Mouse (Mus musculus) limb, embryonic 10.5 days (tissue): Measurements from ENCODE around the gene Lrguk. TPM values are rescaled to one million over a fixed set of nuclear protein-coding genes. Genes with fewer than 3 reads are reported as not detected.

ENCODE experiments used
- DNase-seq: peaks from one replicate; pipeline ENCODE4 v3.0.0-alpha.2; 2017; ENCODE audit warnings: low spot score
- H3K27ac ChIP-seq: fragments of 300-500 bp; sonication (generic); 2 replicates; pipeline ENCODE4 v1.5.1; 2016; ENCODE audit warnings: mild to moderate bottlenecking
- H3K27me3 ChIP-seq: fragments of 300-500 bp; sonication (generic); 2 replicates; pipeline ENCODE4 v1.6.1; 2016; ENCODE audit warnings: low read depth, mild to moderate bottlenecking; ENCODE audit not compliant: poor library complexity, severe bottlenecking
- H3K36me3 ChIP-seq: fragments of 300-500 bp; sonication (generic); 2 replicates; pipeline ENCODE4 v1.6.1; 2016; ENCODE audit warnings: mild to moderate bottlenecking, moderate library complexity
- H3K4me1 ChIP-seq: fragments of 300-500 bp; sonication (generic); 2 replicates; pipeline ENCODE4 v1.6.1; 2016
- H3K4me3 ChIP-seq: fragments of 300-500 bp; sonication (generic); 2 replicates; pipeline ENCODE4 v1.5.1; 2016; ENCODE audit warnings: mild to moderate bottlenecking, moderate library complexity
- H3K9me3 ChIP-seq: fragments of 300-500 bp; sonication (generic); replicated peaks from 2 replicates; pipeline ENCODE4 v1.6.1; 2016; ENCODE audit warnings: mild to moderate bottlenecking
- WGBS: fragments of 180-500 bp; shearing (Covaris S2); methylation state at CpG from one replicate; pipeline ENCODE4 v1.1.7; 2016; 5-methylcytosine and 5-hydroxymethylcytosine counted together
- polyA plus RNA-seq: library from polyadenylated mRNA; unstranded; fragments of >200 nt; fragmentation: Nextera tagmentation; extraction: Ambion mirVana; gene quantifications from 2 replicates; pipeline ENCODE4 v1.2.1, GENCODE M21; 2016

The Lrguk gene
- polyA plus RNA-seq, 1 experiment from 2014 or later = 0.81 TPM

DNA sequence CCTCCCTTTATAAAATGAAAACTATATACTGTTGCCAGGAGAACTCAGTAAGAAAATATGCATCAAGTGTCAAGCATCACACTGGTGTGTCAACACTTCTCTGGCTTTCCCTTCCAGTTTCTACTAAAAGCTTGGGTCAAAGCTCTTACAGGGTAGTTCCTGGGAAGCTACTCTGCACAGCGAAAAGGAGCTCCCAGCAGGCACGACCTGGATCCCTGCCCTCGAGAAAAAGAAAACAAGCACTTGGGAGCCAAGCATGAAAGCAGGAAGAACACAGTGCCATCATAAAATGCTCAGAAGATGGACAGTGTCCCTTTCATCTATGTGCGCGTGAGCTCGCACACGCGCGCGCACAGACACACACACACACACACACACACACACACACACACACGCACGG lies 144.0 kb downstream of the Lrguk start:
- H3K36me3 ChIP-seq = peaks cover 22% of the 10 kb centered on the region
- 88% methylated on average over 12 of the region's 12 CpGs for whole genome bisulfite sequencing
- H3K27ac ChIP-seq = no peak overlapping the region
- H3K9me3 ChIP-seq = no peaks in the 10 kb centered on the region
- H3K4me3 ChIP-seq = no peak overlapping the region
- no peak for DNase-seq
- no peaks in the 10 kb centered on the region for H3K27me3 ChIP-seq
- H3K4me1 ChIP-seq = peaks cover 9% of the 10 kb centered on the region

DNA sequence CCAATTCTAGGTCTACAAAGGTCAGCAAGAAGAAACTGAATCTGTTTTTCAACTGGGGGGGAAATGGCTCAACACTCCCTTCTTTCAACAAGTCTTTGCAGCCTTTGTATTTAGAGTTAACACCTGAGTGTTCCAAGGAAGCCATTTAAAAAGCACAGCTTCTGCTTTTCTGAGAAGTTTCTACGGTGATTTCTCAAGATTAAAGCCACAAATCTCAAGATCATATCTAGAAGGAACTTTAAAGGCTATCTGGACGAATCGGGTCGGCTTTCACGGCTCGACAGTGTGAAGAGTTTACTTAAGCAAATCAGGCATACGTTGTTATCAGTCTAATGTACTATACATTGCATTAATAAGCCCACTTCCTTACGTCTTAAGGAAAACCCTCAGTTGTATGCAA lies 145.5 kb downstream of the Lrguk start:
- peaks cover 9% of the 10 kb centered on the region for H3K4me1 ChIP-seq
- DNase-seq = no peak
- H3K4me3 ChIP-seq = no peak overlapping the region
- H3K27me3 ChIP-seq = no peaks in the 10 kb centered on the region
- no peaks in the 10 kb centered on the region for H3K9me3 ChIP-seq
- no peak overlapping the region for H3K27ac ChIP-seq
- peaks cover 8% of the 10 kb centered on the region for H3K36me3 ChIP-seq
- 90% methylated on average over 8 of the region's 8 CpGs for WGBS

DNA sequence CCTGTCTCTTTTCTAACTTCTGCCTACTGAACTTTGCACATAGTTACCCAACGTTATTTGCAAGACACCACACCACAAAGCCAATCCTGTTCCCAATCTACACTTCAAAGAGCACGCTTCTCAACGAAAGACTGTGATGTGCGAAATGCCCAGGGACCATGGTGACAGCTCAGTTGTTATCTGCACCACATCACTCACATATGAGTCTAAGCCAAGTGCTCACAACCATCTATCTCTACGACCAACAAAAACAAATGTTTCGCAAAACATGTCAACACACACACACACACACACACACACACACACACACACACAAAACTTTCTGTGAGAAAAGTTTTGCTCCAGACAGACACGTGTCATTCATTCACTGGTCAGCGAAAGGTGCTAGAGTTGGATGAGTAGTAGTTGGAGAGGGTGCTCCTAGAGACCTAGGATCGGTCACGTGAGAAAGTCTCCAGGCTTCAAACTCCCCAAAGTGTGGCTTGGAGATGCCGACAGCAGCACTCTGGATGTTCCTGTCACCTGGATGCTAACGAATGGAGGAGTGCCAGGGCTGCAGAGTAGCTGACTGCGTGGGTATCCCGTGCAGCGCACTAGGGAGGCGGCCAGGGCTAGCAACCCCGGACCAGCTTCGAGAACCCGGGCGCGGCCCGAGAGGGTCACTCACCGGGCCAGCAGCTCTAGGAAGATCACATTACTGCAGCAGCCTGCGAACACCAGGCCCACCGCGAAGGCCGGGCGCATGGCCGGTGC lies 147.0 kb downstream of the Lrguk start:
- Histone ChIP-seq H3K27me3 (no peaks in the 10 kb centered on the region), H3K4me3 (peak overlapping the region; percentile 91), H3K9me3 (no peaks in the 10 kb centered on the region), H3K4me1 (peaks cover 9% of the 10 kb centered on the region), H3K36me3 (peaks cover 4% of the 10 kb centered on the region; the same call in 1 of the 2 replicates), H3K27ac (peak overlapping the region; percentile 90)
- 2% methylated on average over 29 of the region's 29 CpGs for WGBS
- DNase-seq = no peak

DNA sequence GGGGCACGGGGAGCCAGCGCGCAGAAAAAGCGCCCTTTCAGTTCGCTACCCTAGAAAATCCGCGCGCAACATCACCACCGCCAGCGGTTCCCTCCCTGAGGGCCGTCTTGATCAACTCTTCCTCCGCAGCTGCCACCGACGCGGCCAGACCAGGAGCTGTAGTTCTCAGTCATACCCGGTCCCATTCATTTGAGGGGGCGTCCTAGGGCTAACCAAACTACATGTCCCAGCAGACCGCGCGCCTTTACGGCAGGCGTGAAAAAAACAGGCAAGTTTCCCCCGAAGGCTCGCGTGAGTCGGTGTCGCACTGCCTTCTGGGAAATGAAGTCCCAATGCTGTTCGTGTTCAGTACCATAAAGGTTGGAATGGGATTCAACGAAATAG lies 147.6 kb downstream of the Lrguk start, which contains the start of gene Slc35b4:
TSS of gene Slc35b4 (minus strand) at position 248 of the 384 bp plus-strand sequence.
- Histone ChIP-seq H3K27me3 (no peaks in the 10 kb centered on the region), H3K4me3 (peak within 1 kb of the TSS; percentile 91), H3K4me1 (peaks cover 9% of the 10 kb centered on the region), H3K9me3 (no peaks in the 10 kb centered on the region), H3K27ac (peak within 1 kb of the TSS; percentile 90), H3K36me3 (peaks cover 4% of the 10 kb centered on the region; the same call in 1 of the 2 replicates)
- under 1% methylated on average over 29 of the region's 29 CpGs for WGBS
- DNase-seq = peak; percentile 92

DNA sequence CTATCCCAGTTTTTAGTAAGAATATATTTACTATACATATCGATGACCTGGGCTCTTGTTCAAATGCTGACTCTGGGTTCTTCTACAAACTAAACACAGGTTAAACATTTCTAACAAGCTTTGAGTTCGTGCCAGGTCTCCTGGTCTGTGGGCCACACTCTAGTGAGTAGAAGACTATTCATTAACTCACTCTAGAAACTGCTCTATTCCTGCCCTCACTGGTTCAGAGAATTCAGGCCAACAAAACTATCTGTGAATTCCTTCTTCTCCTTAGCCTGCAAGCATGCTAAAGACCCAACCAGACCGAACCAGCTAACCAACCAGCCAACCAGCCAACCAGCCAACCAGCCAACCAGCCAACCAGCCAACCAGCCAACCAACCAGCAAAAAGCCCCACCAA lies 149.8 kb downstream of the Lrguk start:
- no peak overlapping the region for H3K4me3 ChIP-seq
- H3K27ac ChIP-seq = no peak overlapping the region
- H3K36me3 ChIP-seq = no peaks in the 10 kb centered on the region
- H3K27me3 ChIP-seq = no peaks in the 10 kb centered on the region
- 89% methylated on average over 3 of the region's 3 CpGs for WGBS
- DNase-seq = no peak
- no peaks in the 10 kb centered on the region for H3K9me3 ChIP-seq
- H3K4me1 ChIP-seq = peaks cover 9% of the 10 kb centered on the region

DNA sequence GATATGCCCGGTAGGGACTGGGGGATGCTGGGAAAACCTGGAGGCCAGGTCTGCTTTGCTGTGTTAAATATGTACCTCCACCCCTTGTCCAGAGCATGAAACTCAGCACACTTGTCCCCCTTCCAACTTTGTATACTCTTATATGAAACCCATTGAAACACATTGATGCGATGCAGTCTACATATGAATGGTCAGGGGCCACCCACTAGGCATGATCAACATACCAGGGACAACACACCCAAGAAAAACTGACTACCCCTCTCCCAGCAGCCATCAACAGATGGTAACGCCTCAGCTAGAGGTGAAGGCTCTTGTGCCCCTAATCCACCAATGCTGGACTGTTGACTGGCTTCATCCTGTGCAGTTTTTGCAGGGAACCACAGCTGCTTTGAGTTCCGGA lies 150.7 kb downstream of the Lrguk start:
- H3K9me3 ChIP-seq = no peaks in the 10 kb centered on the region
- DNase-seq = no peak
- H3K27me3 ChIP-seq = no peaks in the 10 kb centered on the region
- H3K4me3 ChIP-seq = no peak overlapping the region
- 77% methylated on average over 4 of the region's 4 CpGs for WGBS
- peaks cover 9% of the 10 kb centered on the region for H3K4me1 ChIP-seq
- no peaks in the 10 kb centered on the region for H3K36me3 ChIP-seq
- no peak overlapping the region for H3K27ac ChIP-seq

DNA sequence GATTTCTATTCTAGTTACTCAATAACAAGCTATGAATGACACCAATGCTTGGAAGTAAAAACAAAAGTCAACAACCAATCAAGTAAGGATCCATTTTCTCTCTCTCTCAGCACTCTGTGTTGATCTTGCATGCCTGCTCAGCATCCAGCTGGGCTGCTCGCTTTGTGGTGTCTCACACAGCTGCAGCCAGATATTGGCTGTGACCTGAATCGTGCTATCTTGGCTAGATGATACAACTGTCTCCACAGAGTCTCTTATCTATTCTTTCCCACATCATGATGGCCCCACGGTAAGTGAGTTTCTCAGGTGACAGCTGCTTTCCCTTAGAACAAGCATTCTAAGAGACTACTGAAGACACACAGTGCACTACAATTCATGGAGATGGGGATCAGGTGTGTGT lies 152.7 kb downstream of the Lrguk start:
- H3K9me3 ChIP-seq = no peaks in the 10 kb centered on the region
- DNase-seq = no peak
- H3K27ac ChIP-seq = no peak overlapping the region
- 85% methylated on average over 3 of the region's 3 CpGs for WGBS
- no peaks in the 10 kb centered on the region for H3K36me3 ChIP-seq
- no peaks in the 10 kb centered on the region for H3K27me3 ChIP-seq
- H3K4me1 ChIP-seq = no peaks in the 10 kb centered on the region
- H3K4me3 ChIP-seq = no peak overlapping the region

DNA sequence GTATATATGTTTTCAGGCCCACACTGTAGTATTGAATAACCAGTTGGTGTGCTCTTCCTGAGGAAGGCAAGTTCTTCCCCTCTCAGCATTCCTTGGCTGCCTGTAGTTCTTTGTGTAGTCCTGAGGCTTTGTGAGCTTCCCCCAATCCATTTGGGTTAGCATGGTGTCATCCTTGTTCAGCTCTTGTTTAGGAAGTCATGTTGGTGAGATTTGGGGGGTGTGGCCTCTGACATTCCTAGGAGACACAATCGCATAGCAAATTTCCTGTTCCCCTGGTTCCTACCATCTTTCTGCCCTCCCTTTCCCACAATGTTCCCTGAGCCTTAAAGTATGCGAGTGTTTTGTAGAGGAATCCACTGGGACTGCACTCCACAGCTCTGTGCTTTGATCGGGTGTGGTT lies 154.1 kb downstream of the Lrguk start:
- WGBS = 93% methylated on average over 3 of the region's 3 CpGs
- no peak for DNase-seq
- H3K27me3 ChIP-seq = no peaks in the 10 kb centered on the region
- no peak overlapping the region for H3K4me3 ChIP-seq
- no peaks in the 10 kb centered on the region for H3K4me1 ChIP-seq
- H3K9me3 ChIP-seq = no peaks in the 10 kb centered on the region
- no peak overlapping the region for H3K27ac ChIP-seq
- H3K36me3 ChIP-seq = no peaks in the 10 kb centered on the region

Other genes with a start within 250 kb of the Lrguk start
- 37.9 and 40.1 TPM in 2 replicates for gene Slc35b4, start 147.7 kb downstream of the Lrguk start, polyA plus RNA-seq